Mouse (Mus musculus) midbrain, embryonic 15.5 days (tissue): Measurements from ENCODE around the gene Plekha7. TPM values are rescaled to one million over a fixed set of nuclear protein-coding genes. Genes with fewer than 3 reads are reported as not detected.
"Not testable (repeated sequence)": the region's sequence is repeated elsewhere in the genome, so short reads cannot be mapped to it uniquely, and the experiment has no call there.

Source experiments
- ATAC-seq: fragments of 200-750 bp; cut with Nextera tagmentation; replicated peaks from 2 replicates; pipeline ENCODE4 v1.8.0; 2017; ENCODE audit warnings: moderate TSS enrichment
- H3K27ac ChIP-seq: fragments of 300-500 bp; sonication (generic); 2 replicates; pipeline ENCODE4 v1.5.1; 2015; ENCODE audit warnings: mild to moderate bottlenecking, inconsistent platforms
- H3K27me3 ChIP-seq: fragments of 300-500 bp; sonication (generic); replicated peaks from 2 replicates; pipeline ENCODE4 v1.6.1; 2015; ENCODE audit warnings: inconsistent platforms
- H3K36me3 ChIP-seq: fragments of 300-500 bp; sonication (generic); replicated peaks from 2 replicates; pipeline ENCODE4 v1.6.1; 2015; ENCODE audit warnings: inconsistent platforms
- H3K4me1 ChIP-seq: fragments of 300-500 bp; sonication (generic); 2 replicates; pipeline ENCODE4 v1.6.1; 2015; ENCODE audit warnings: inconsistent platforms
- H3K4me2 ChIP-seq: fragments of 300-500 bp; sonication (generic); 2 replicates; pipeline ENCODE4 v1.6.1; 2015; ENCODE audit warnings: inconsistent platforms, mild to moderate bottlenecking, moderate library complexity
- H3K4me3 ChIP-seq: fragments of 300-500 bp; sonication (generic); 2 replicates; pipeline ENCODE4 v1.5.1; 2015; ENCODE audit warnings: mild to moderate bottlenecking, inconsistent platforms
- H3K9ac ChIP-seq: fragments of 300-500 bp; sonication (generic); 2 replicates; pipeline ENCODE4 v1.6.1; 2015; ENCODE audit warnings: mild to moderate bottlenecking, inconsistent platforms
- H3K9me3 ChIP-seq: fragments of 300-500 bp; sonication (generic); 2 replicates; pipeline ENCODE4 v1.6.1; 2016; ENCODE audit warnings: inconsistent platforms
- WGBS: fragments of 180-500 bp; shearing (Covaris S2); methylation state at CpG from one replicate; pipeline ENCODE4 v1.1.7; 2015; ENCODE audit warnings: mixed read lengths; 5-methylcytosine and 5-hydroxymethylcytosine counted together
- polyA plus RNA-seq: library from polyadenylated mRNA; unstranded; fragments of >200 nt; fragmentation: Nextera tagmentation; extraction: Ambion mirVana; gene quantifications from 2 replicates; pipeline ENCODE4 v1.2.1, GENCODE M21; 2015

Gene Plekha7
- polyA plus RNA-seq, 1 experiment from 2014 or later: 11.1 TPM

DNA sequence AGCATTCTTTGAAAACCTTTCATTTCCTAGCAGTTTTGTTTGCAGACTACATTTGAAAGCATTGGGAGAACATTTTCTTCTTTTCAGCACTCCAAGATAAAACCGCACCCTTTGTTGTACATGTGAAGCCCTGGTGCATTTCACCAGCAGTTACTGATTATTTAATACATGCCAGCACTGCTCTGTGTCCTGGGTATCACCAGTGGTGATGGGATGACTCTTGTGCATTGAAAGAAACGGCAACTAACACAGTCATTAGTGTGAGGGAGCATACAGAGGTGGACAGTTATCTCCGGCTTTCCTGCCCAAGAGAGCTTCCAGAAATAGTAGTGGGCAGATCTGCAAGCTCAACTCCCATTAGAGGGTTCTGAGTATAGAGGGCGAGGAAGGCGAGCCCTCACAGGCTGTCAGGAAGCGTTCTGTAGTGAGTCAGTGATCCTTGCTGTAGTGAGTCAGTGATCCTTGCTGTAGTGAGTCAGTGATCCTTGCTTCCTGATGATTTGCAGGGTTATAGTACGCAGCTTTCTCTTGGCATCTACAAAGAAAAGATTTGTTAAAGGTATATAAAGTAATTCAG, 208.1 kb downstream of the Plekha7 start:
- Histone ChIP-seq H3K36me3 (peaks cover 16% of the 10 kb centered on the region), H3K4me1 (peaks cover 11% of the 10 kb centered on the region), H3K27ac (no peak overlapping the region), H3K4me2 (no peak overlapping the region), H3K9me3 (no peaks in the 10 kb centered on the region), H3K9ac (no peak overlapping the region), H3K4me3 (no peak overlapping the region), H3K27me3 (no peaks in the 10 kb centered on the region)
- no peak for ATAC-seq
- 76% methylated on average over 7 of the region's 7 CpGs for WGBS

GRCm38 (mm10) chr7:116093466-116093850, 214.7 kb downstream of the Plekha7 start:
- under 1% methylated on average over 19 of the region's 19 CpGs for whole genome bisulfite sequencing

GRCm38 (mm10) chr7:116092710-116093465, 215.3 kb downstream of the Plekha7 start:
- Histone ChIP-seq H3K4me3 (peak overlapping the region; percentile 59), H3K4me1 (peaks cover 24% of the 10 kb centered on the region), H3K27ac (peak overlapping the region; percentile 96), H3K4me2 (peak overlapping the region; percentile 73), H3K27me3 (no peaks in the 10 kb centered on the region), H3K36me3 (no peaks in the 10 kb centered on the region), H3K9me3 (no peaks in the 10 kb centered on the region), H3K9ac (peak overlapping the region; percentile 70)
- ATAC-seq: peak; percentile 100
- under 1% methylated on average over 38 of the region's 38 CpGs for WGBS

More at GRCm38 (mm10) chr7:116093466-116093850, 214.7 kb downstream of the Plekha7 start:
- ATAC-seq: peak; percentile 90
- H3K36me3 ChIP-seq: no peaks in the 10 kb centered on the region
- no peaks in the 10 kb centered on the region for H3K27me3 ChIP-seq
- peaks cover 24% of the 10 kb centered on the region for H3K4me1 ChIP-seq
- peak overlapping the region; percentile 96 for H3K27ac ChIP-seq
- H3K9me3 ChIP-seq: no peaks in the 10 kb centered on the region
- peak overlapping the region; percentile 70 for H3K9ac ChIP-seq
- H3K4me3 ChIP-seq: peak overlapping the region; percentile 59
- H3K4me2 ChIP-seq: peak overlapping the region; percentile 73

GRCm38 (mm10) chr7:116084366-116084765, 223.8 kb downstream of the Plekha7 start, which contains the start of gene Gm4353:
TSS of gene Gm4353 (minus strand) at chr7:116084635.
- H3K9me3 ChIP-seq, H3K27ac ChIP-seq, H3K27me3 ChIP-seq, H3K4me1 ChIP-seq, H3K4me3 ChIP-seq, H3K4me2 ChIP-seq, H3K9ac ChIP-seq, H3K36me3 ChIP-seq, ATAC-seq: not testable (repeated sequence)
- WGBS: 98% methylated on average over 11 of the region's 11 CpGs

Other genes with a start within 250 kb of the Plekha7 start
- 1.0 and 1.3 TPM in 2 replicates for gene Gm4353, start 223.7 kb downstream of the Plekha7 start, polyA plus RNA-seq
- 472 and 477 TPM in 2 replicates for gene Rps13, start 25.8 kb upstream of the Plekha7 start, polyA plus RNA-seq
- 16.8 and 17.9 TPM in 2 replicates for gene Pik3c2a, start 135.1 kb upstream of the Plekha7 start, polyA plus RNA-seq
- gene Nucb2, start 196.0 kb upstream of the Plekha7 start, polyA plus RNA-seq: 28.0 and 32.0 TPM in 2 replicates